Comparison of ENCODE assay signal across 23 mouse cellular contexts in the genomic region with DNA sequence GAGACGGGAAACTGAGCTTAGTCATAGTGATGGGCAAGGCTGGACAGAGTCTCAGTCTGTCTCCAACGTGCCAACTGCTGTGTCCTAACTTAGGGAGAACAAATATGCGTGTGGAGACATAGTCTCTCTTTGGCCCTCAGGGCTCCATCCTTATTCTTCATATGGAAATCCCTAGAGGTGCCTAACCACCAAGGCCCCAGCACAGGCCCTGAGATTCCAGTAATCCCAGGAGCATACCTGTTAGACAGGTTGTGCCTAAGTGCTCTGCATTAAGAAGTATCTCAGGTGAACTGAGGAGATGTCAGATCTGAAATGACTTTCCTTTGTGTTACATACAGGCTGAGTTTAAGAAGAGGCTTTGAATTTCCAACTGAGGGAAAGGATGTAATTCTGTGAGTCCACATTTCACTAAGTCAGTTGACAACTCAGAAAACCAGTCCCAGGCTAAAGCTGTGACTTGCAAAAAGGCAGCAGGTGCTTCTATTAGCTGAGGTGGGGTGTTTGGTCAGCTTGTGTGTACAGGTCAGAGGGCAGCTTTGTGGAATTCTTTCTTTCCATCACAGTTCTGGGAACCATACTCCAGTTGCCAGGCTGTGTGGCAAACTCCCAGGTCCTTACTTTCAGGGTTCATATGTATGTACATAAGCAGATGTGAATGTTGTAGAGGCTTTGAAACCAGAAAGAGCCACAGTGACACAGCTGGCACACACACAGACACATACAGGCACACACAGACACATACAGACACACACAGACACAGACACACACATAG. TPM values are rescaled to one million over a fixed set of nuclear protein-coding genes. Genes with fewer than 3 reads are reported as not detected.
DNase-seq lines count a peak whose midpoint lies in the region; ATAC-seq and TF ChIP-seq lines count a peak whose summit lies in the region.
"Had no signal": no experiment of that assay in that cellular context is flagged by ENCODE, and none has a peak within 500 bp of the region (broad histone marks: within the 10 kb centered on the region; RNA-seq: fewer than 3 reads in every experiment).

No protein-coding gene starts in this region.

- no peak overlapping the region for H3K9ac ChIP-seq in liver, adult 2 months (ENCODE audit: low read depth, low read length)
- no peak overlapping the region for H3K9ac ChIP-seq in liver, embryonic 14.5 days (replicated peaks)
- no peak overlapping the region for H3K9ac ChIP-seq in stomach, embryonic 16.5 days (ENCODE audit: low read length)
- no peak overlapping the region for H3K9ac ChIP-seq in intestine, postnatal 0 days (ENCODE audit: low read depth, low read length)
- H3K9ac ChIP-seq in midbrain, embryonic 15.5 days: no peak overlapping the region
- H3K9ac ChIP-seq: forebrain, embryonic 15.5 days; lung, embryonic 15.5 days; neural tube, embryonic 13.5 days had no signal

- DNase-seq in liver, adult 2 months (ENCODE audit: extremely low read depth, low read depth, low spot score): peak; percentile 84
- DNase-seq in liver: no peak
- DNase-seq in Patski (ENCODE audit: low read depth, low spot score): peak; percentile 47
- DNase-seq in liver, embryonic 14.5 days (ENCODE audit: low read depth in 3 of 3, low spot score in 3 of 3): peak in 2 of 3 experiments; percentile 9 to 15
- no peak for DNase-seq in thymus, postnatal 14 days
- DNase-seq: adrenal gland, postnatal 25 days; cerebellum, adult 18-20 months; kidney, adult 8-10 months; kidney, postnatal 4 days; right cerebral cortex, postnatal 25 days; thymus, postnatal 4 days had no signal

- no peak for TF ChIP-seq CTCF in liver, adult 2 months (IDR thresholded peaks at IDR 0.05; ENCODE audit: low read depth, low read length)
- no peak for TF ChIP-seq CTCF in Patski (IDR thresholded peaks at IDR 0.05)
- TF ChIP-seq CTCF in liver, embryonic 14.5 days (IDR thresholded peaks at IDR 0.05; ENCODE audit: low read depth): no peak
- TF ChIP-seq CTCF in intestine, postnatal 0 days (IDR thresholded peaks at IDR 0.05; ENCODE audit: low read depth): no peak

- POLR2A ChIA-PET in Patski (lab: Charles Lee): interaction anchor here (0.5 to 1.0 kb wide), 2 partner anchors 42 to 92 kb away, joined by 3 read pairs; a partner anchor contains a TSS

- in situ Hi-C loops in Patski (cut with MboI; ENCODE audit: low pct_unique_long_range_greater_than_20kb): no loop called here

- H3K27ac ChIP-seq in liver, adult 2 months (replicated peaks; ENCODE audit: insufficient read depth, low read depth, low read length): 0 out of 2 replicates have a peak overlapping the region, but pooled peaks have one; percentile 17
- H3K27ac ChIP-seq in liver, embryonic 14.5 days: no peak overlapping the region
- H3K27ac ChIP-seq in stomach, embryonic 16.5 days (ENCODE audit: low read length): peak overlapping the region; percentile 55; the same call in 1 of the 2 replicates
- H3K27ac ChIP-seq in intestine, postnatal 0 days (ENCODE audit: low read depth, low read length): no peak overlapping the region
- no peak overlapping the region for H3K27ac ChIP-seq in midbrain, embryonic 15.5 days
- H3K27ac ChIP-seq: forebrain, embryonic 15.5 days; lung, embryonic 15.5 days; neural tube, embryonic 13.5 days had no signal

- CTCF ChIA-PET in Patski (lab: Charles Lee): interaction anchor here (1.6 kb wide), 1 partner anchor 9 kb away, joined by 6 read pairs; no protein-coding TSS in a partner anchor

- TF ChIP-seq EP300 in liver, embryonic 14.5 days (IDR thresholded peaks at IDR 0.05; ENCODE audit: low read depth): no peak

- no peak overlapping the region for H3K4me2 ChIP-seq in liver, embryonic 14.5 days (ENCODE audit: low read depth)
- no peak overlapping the region for H3K4me2 ChIP-seq in stomach, embryonic 16.5 days (ENCODE audit: low read depth, low read length)
- no peak overlapping the region for H3K4me2 ChIP-seq in intestine, postnatal 0 days (replicated peaks; ENCODE audit: low read depth)
- no peak overlapping the region for H3K4me2 ChIP-seq in midbrain, embryonic 15.5 days
- H3K4me2 ChIP-seq: forebrain, embryonic 15.5 days; lung, embryonic 15.5 days; neural tube, embryonic 13.5 days had no signal

- no peak for ATAC-seq in Patski
- ATAC-seq in liver, embryonic 14.5 days (ENCODE audit: insufficient read depth): no peak
- ATAC-seq in stomach, embryonic 16.5 days (ENCODE audit: insufficient read depth, low FRiP score): peak; percentile 60; the same call in 1 of the 2 replicates
- ATAC-seq in intestine, postnatal 0 days: no peak
- no peak for ATAC-seq in midbrain, embryonic 15.5 days (replicated peaks)
- ATAC-seq: forebrain, embryonic 15.5 days had no signal

- H3K4me1 ChIP-seq in liver, adult 2 months (ENCODE audit: control insufficient read depth, insufficient read depth, low read length): peaks cover 16% of the 10 kb centered on the region
- peaks cover 3 to 4% of the 10 kb centered on the region in 2 experiments; a peak in 3 of 4 replicates for H3K4me1 ChIP-seq in liver, embryonic 14.5 days (replicated peaks; ENCODE audit: control insufficient read depth in 2 of 2, insufficient read depth in 2 of 2, low read length in 1 of 2)
- peaks cover 9% of the 10 kb centered on the region; the same call in 1 of the 2 replicates for H3K4me1 ChIP-seq in stomach, embryonic 16.5 days (ENCODE audit: control insufficient read depth, insufficient read depth, low read length)
- no peaks in the 10 kb centered on the region for H3K4me1 ChIP-seq in intestine, postnatal 0 days (replicated peaks; ENCODE audit: control insufficient read depth, insufficient read depth, low read length)
- no peaks in the 10 kb centered on the region for H3K4me1 ChIP-seq in midbrain, embryonic 15.5 days
- H3K4me1 ChIP-seq: forebrain, embryonic 15.5 days; neural tube, embryonic 13.5 days had no signal

- TF ChIP-seq POLR2A in liver, adult 2 months (IDR thresholded peaks at IDR 0.05; ENCODE audit: extremely low read depth, insufficient read depth, low read length): no peak

- H3K9me3 ChIP-seq in liver, embryonic 14.5 days (ENCODE audit: control insufficient read depth, low read length): no peaks in the 10 kb centered on the region
- no peaks in the 10 kb centered on the region for H3K9me3 ChIP-seq in stomach, embryonic 16.5 days (replicated peaks; ENCODE audit: control insufficient read depth, low read length)
- H3K9me3 ChIP-seq in intestine, postnatal 0 days (ENCODE audit: control insufficient read depth): no peaks in the 10 kb centered on the region
- no peaks in the 10 kb centered on the region for H3K9me3 ChIP-seq in midbrain, embryonic 15.5 days
- H3K9me3 ChIP-seq: forebrain, embryonic 15.5 days; lung, embryonic 15.5 days; neural tube, embryonic 13.5 days had no signal

- WGBS in liver, adult 2 months: 31% methylated on average over 3 of the region's 3 CpGs
- 39% methylated on average over 3 of the region's 3 CpGs for WGBS in liver, embryonic 14.5 days (ENCODE audit: insufficient replicate concordance)
- WGBS in stomach, embryonic 16.5 days: 55% methylated on average over 3 of the region's 3 CpGs
- 68% methylated on average over 3 of the region's 3 CpGs for WGBS in intestine, postnatal 0 days
- WGBS in midbrain, embryonic 15.5 days: 53% methylated on average over 3 of the region's 3 CpGs

- H3K36me3 ChIP-seq in liver, adult 2 months (ENCODE audit: control insufficient read depth, insufficient read depth, low read length): no peaks in the 10 kb centered on the region
- no peaks in the 10 kb centered on the region for H3K36me3 ChIP-seq in liver, embryonic 14.5 days (replicated peaks; ENCODE audit: control insufficient read depth, insufficient read depth, low read depth)
- no peaks in the 10 kb centered on the region for H3K36me3 ChIP-seq in stomach, embryonic 16.5 days (ENCODE audit: control insufficient read depth, insufficient read depth, low read length)
- no peaks in the 10 kb centered on the region for H3K36me3 ChIP-seq in intestine, postnatal 0 days (ENCODE audit: control insufficient read depth, insufficient read depth)
- H3K36me3 ChIP-seq in midbrain, embryonic 15.5 days (replicated peaks): no peaks in the 10 kb centered on the region
- H3K36me3 ChIP-seq: forebrain, embryonic 15.5 days; lung, embryonic 15.5 days; neural tube, embryonic 13.5 days had no signal

- no peaks in the 10 kb centered on the region for H3K27me3 ChIP-seq in liver, adult 2 months (ENCODE audit: control insufficient read depth, insufficient read depth, low read length)
- no peaks in the 10 kb centered on the region for H3K27me3 ChIP-seq in Patski
- H3K27me3 ChIP-seq in liver, embryonic 14.5 days (ENCODE audit: control insufficient read depth, insufficient read depth, low read length): no peaks in the 10 kb centered on the region
- H3K27me3 ChIP-seq in stomach, embryonic 16.5 days (ENCODE audit: control insufficient read depth, insufficient read depth, low read length): no peaks in the 10 kb centered on the region
- H3K27me3 ChIP-seq in intestine, postnatal 0 days (replicated peaks; ENCODE audit: control insufficient read depth, insufficient read depth, low read length): no peaks in the 10 kb centered on the region
- H3K27me3 ChIP-seq in midbrain, embryonic 15.5 days (replicated peaks): no peaks in the 10 kb centered on the region
- H3K27me3 ChIP-seq: forebrain, embryonic 15.5 days; lung, embryonic 15.5 days; neural tube, embryonic 13.5 days had no signal

- H3K79me2 ChIP-seq in liver, adult 2 months (ENCODE audit: control insufficient read depth, insufficient read depth, low read length): no peaks in the 10 kb centered on the region

- no peak overlapping the region for H3K4me3 ChIP-seq in liver, adult 2 months (ENCODE audit: insufficient read depth, low read depth, low read length)
- no peak overlapping the region for H3K4me3 ChIP-seq in liver, embryonic 14.5 days (ENCODE audit: insufficient read depth in 1 of 2, low read depth in 2 of 2, low read length in 2 of 2)
- no peak overlapping the region for H3K4me3 ChIP-seq in stomach, embryonic 16.5 days (replicated peaks; ENCODE audit: low read length)
- H3K4me3 ChIP-seq in intestine, postnatal 0 days (ENCODE audit: low read depth, low read length): no peak overlapping the region
- no peak overlapping the region for H3K4me3 ChIP-seq in midbrain, embryonic 15.5 days
- H3K4me3 ChIP-seq: forebrain, embryonic 15.5 days; lung, embryonic 15.5 days; neural tube, embryonic 13.5 days had no signal

RNA-seq across cellular contexts. Expression of a gene that starts 25.6 kb away (rescaled TPM):
- total RNA-seq in liver, adult 2 months (2014; rRNA removed): not detected in 2 replicates
- not detected in 2 replicates for polyA plus RNA-seq in liver, adult 2 months (2012; rRNA removed)
- not detected for polyA plus RNA-seq in Patski (2021)
- not detected in 2 replicates for polyA plus RNA-seq in liver, embryonic 14.5 days (2012; rRNA removed)
- not detected in 2 replicates for polyA plus RNA-seq in liver, embryonic 14.5 days (2014; fragmentation: Nextera tagmentation; extraction: Ambion mirVana)
- polyA plus RNA-seq in stomach, embryonic 16.5 days (2015; fragmentation: Nextera tagmentation; extraction: Ambion mirVana): not detected in 2 replicates
- not detected in 2 replicates for polyA plus RNA-seq in intestine, postnatal 0 days (2015; fragmentation: Nextera tagmentation; extraction: Ambion mirVana)
- polyA plus RNA-seq in midbrain, embryonic 15.5 days (2015; fragmentation: Nextera tagmentation; extraction: Ambion mirVana): not detected in 2 replicates
- total RNA-seq: adrenal gland, postnatal 25 days; gastrocnemius, postnatal 4 days; hematopoietic stem cell, adult 5-6 weeks; layer of hippocampus, postnatal 10 days; left cerebral cortex, postnatal 10 days; monocyte, adult 5-6 weeks had no signal
- polyA plus RNA-seq: forebrain, embryonic 15.5 days; heart, embryonic 14.5 days; lung, embryonic 15.5 days; neural tube, embryonic 13.5 days had no signal

Comparison
In these comparisons a context has a peak if more than half of its experiments do, and no peak if none do; other contexts are left out.
1. DNase-seq: peak in liver, adult 2 months (single experiment), Patski (single experiment) and liver, embryonic 14.5 days (2 of 3); none in liver (single experiment) and thymus, postnatal 14 days (single experiment).
2. H3K27ac ChIP-seq: peak in liver, adult 2 months (single experiment) and stomach, embryonic 16.5 days (single experiment); none in liver, embryonic 14.5 days (single experiment), intestine, postnatal 0 days (single experiment) and midbrain, embryonic 15.5 days (single experiment).